Mouse (Mus musculus) MEL (cell line): ENCODE data around the gene Ell. TPM values are rescaled to one million over a fixed set of nuclear protein-coding genes. Genes with fewer than 3 reads are reported as not detected.

ENCODE experiments used
- DNase-seq: peaks from one replicate; pipeline ENCODE4 v3.0.0; 2011; ENCODE audit warnings: low read depth, low spot score
- H3K27ac ChIP-seq: 2 replicates; pipeline ENCODE4 v1.5.1; 2012; ENCODE audit warnings: low read depth, mild to moderate bottlenecking, control low read depth, low read length, moderate library complexity; ENCODE audit not compliant: control insufficient read depth
- H3K27me3 ChIP-seq, 2 experiments: fragments of 150-350 bp in 1 of 2; sonication (generic) in 1 of 2; 2 replicates each; pipeline ENCODE4 v1.6.1; 2012; ENCODE audit warnings: low read length in 2 of 2, mild to moderate bottlenecking in 2 of 2, improper control_type of control experiment in 1 of 2, moderate library complexity in 1 of 2; ENCODE audit not compliant: insufficient read depth in 2 of 2, control insufficient read depth in 1 of 2
- H3K36me3 ChIP-seq, 2 experiments: 2 replicates each; pipeline ENCODE4 v1.6.1; 2012 to 2014; ENCODE audit warnings: low read length in 2 of 2, improper control_type of control experiment in 1 of 2, inconsistent platforms in 1 of 2, mild to moderate bottlenecking in 1 of 2; ENCODE audit not compliant: insufficient read depth in 2 of 2, control insufficient read depth in 1 of 2
- H3K4me1 ChIP-seq, 2 experiments: fragments of 150-350 bp in 1 of 2; sonication (generic) in 1 of 2; 2 replicates each; pipeline ENCODE4 v1.6.1; 2012; ENCODE audit warnings: low read length in 2 of 2, improper control_type of control experiment in 1 of 2, mild to moderate bottlenecking in 1 of 2; ENCODE audit not compliant: insufficient read depth in 2 of 2, control insufficient read depth in 1 of 2
- H3K4me3 ChIP-seq, 2 experiments: fragments of 150-350 bp in 1 of 2; sonication (generic) in 1 of 2; 2 replicates each; pipeline ENCODE4 v1.5.1; 2012; ENCODE audit warnings: low read depth in 2 of 2, low read length in 2 of 2, mild to moderate bottlenecking in 2 of 2, moderate library complexity in 2 of 2, control low read depth in 1 of 2, improper control_type of control experiment in 1 of 2; ENCODE audit not compliant: control insufficient read depth in 1 of 2, insufficient read depth in 1 of 2
- H3K79me2 ChIP-seq: 2 replicates; pipeline ENCODE4 v1.6.1; 2012; ENCODE audit warnings: mild to moderate bottlenecking, low read length, moderate library complexity; ENCODE audit not compliant: control insufficient read depth, poor library complexity, insufficient read depth
- H3K9ac ChIP-seq: 2 replicates; pipeline ENCODE4 v1.6.1; 2012; ENCODE audit warnings: low read depth, mild to moderate bottlenecking, control low read depth, low read length, moderate library complexity; ENCODE audit not compliant: control insufficient read depth, poor library complexity, severe bottlenecking
- H3K9me3 ChIP-seq: fragments of 150-350 bp; sonication (generic); replicated peaks from 2 replicates; pipeline ENCODE4 v1.6.1; 2012; ENCODE audit warnings: mild to moderate bottlenecking, low read length, improper control_type of control experiment, moderate library complexity; ENCODE audit not compliant: insufficient read depth
- BHLHE40 ChIP-seq: IDR thresholded peaks from 2 replicates; pipeline ENCODE4 v1.6.1; 2012; ENCODE audit warnings: low read depth, mild to moderate bottlenecking, inconsistent platforms, low read length, improper control_type of control experiment, borderline replicate concordance
- CHD1 ChIP-seq: IDR thresholded peaks from 2 replicates; pipeline ENCODE4 v1.6.1; 2012; ENCODE audit warnings: low read depth, mild to moderate bottlenecking, inconsistent platforms, low read length, improper control_type of control experiment
- CHD2 ChIP-seq: IDR thresholded peaks from 2 replicates; pipeline ENCODE4 v1.6.1; 2011; ENCODE audit warnings: low read length, improper control_type of control experiment
- CTCF ChIP-seq, 3 experiments: IDR thresholded peaks in 2 of 3; conservative IDR thresholded peaks in 1 of 3; 2 replicates each; pipeline ENCODE4 v1.5.1; 2011 to 2012; ENCODE audit warnings: low read length in 3 of 3, low read depth in 2 of 3, mild to moderate bottlenecking in 2 of 3, improper control_type of control experiment in 1 of 3, inconsistent platforms in 1 of 3, mixed read lengths in 1 of 3, moderate library complexity in 1 of 3; ENCODE audit not compliant: control insufficient read depth in 1 of 3, insufficient read depth in 1 of 3, poor library complexity in 1 of 3, severe bottlenecking in 1 of 3
- E2F4 ChIP-seq: IDR thresholded peaks from 2 replicates; pipeline ENCODE4 v1.6.1; 2011; ENCODE audit warnings: low read depth, low read length, improper control_type of control experiment, borderline replicate concordance
- EP300 ChIP-seq, 2 experiments: IDR thresholded peaks; 2 replicates each; pipeline ENCODE4 v1.6.1; 2011; ENCODE audit warnings: improper control_type of control experiment in 2 of 2, low read length in 2 of 2, low read depth in 1 of 2, mild to moderate bottlenecking in 1 of 2
- GATA1 ChIP-seq: IDR thresholded peaks from 2 replicates; pipeline ENCODE4 v1.6.1; 2011; ENCODE audit warnings: low read depth, low read length, improper control_type of control experiment
- JUND ChIP-seq: IDR thresholded peaks from 2 replicates; pipeline ENCODE4 v1.6.1; 2011; ENCODE audit warnings: low read depth, mild to moderate bottlenecking, improper control_type of control experiment, low read length
- MAFK ChIP-seq: IDR thresholded peaks from 2 replicates; pipeline ENCODE4 v1.6.1; 2011; ENCODE audit warnings: low read depth, mild to moderate bottlenecking, low read length, improper control_type of control experiment, borderline replicate concordance
- MAX ChIP-seq: IDR thresholded peaks from 2 replicates; pipeline ENCODE4 v1.6.1; 2011; ENCODE audit warnings: low read length, improper control_type of control experiment
- MAZ ChIP-seq: IDR thresholded peaks from 2 replicates; pipeline ENCODE4 v1.6.1; 2012; ENCODE audit warnings: low read depth, mild to moderate bottlenecking, inconsistent platforms, low read length, improper control_type of control experiment
- MXI1 ChIP-seq: IDR thresholded peaks from 2 replicates; pipeline ENCODE4 v1.6.1; 2011; ENCODE audit warnings: mild to moderate bottlenecking, low read depth, low read length, improper control_type of control experiment
- MYB ChIP-seq: IDR thresholded peaks from 2 replicates; pipeline ENCODE4 v1.6.1; 2011; ENCODE audit warnings: mild to moderate bottlenecking, low read depth, low read length, improper control_type of control experiment
- NELFE ChIP-seq: IDR thresholded peaks from 2 replicates; pipeline ENCODE4 v1.6.1; 2011; ENCODE audit warnings: low read depth, low read length, improper control_type of control experiment
- NRF1 ChIP-seq: IDR thresholded peaks from 2 replicates; pipeline ENCODE4 v1.6.1; 2014; ENCODE audit warnings: low read depth, mild to moderate bottlenecking, inconsistent platforms, low read length, improper control_type of control experiment, moderate library complexity; ENCODE audit not compliant: poor library complexity, insufficient read depth, severe bottlenecking
- POLR2A ChIP-seq, 2 experiments: IDR thresholded peaks; 2 replicates each; pipeline ENCODE4 v1.6.1; 2011 to 2012; ENCODE audit warnings: low read length in 2 of 2, mild to moderate bottlenecking in 2 of 2, control low read depth in 1 of 2, improper control_type of control experiment in 1 of 2, low read depth in 1 of 2, moderate library complexity in 1 of 2; ENCODE audit not compliant: control insufficient read depth in 1 of 2, insufficient read depth in 1 of 2, poor library complexity in 1 of 2
- RAD21 ChIP-seq: IDR thresholded peaks from 2 replicates; pipeline ENCODE4 v1.6.1; 2011; ENCODE audit warnings: mild to moderate bottlenecking, low read depth, low read length, improper control_type of control experiment
- RCOR1 ChIP-seq: IDR thresholded peaks from 2 replicates; pipeline ENCODE4 v1.6.1; 2012; ENCODE audit warnings: low read depth, mild to moderate bottlenecking, inconsistent platforms, low read length, improper control_type of control experiment
- SIN3A ChIP-seq: IDR thresholded peaks from 2 replicates; pipeline ENCODE4 v1.6.1; 2012; ENCODE audit warnings: low read length, improper control_type of control experiment, inconsistent platforms
- SMC3 ChIP-seq: IDR thresholded peaks from 2 replicates; pipeline ENCODE4 v1.6.1; 2011; ENCODE audit warnings: low read depth, low read length, improper control_type of control experiment
- TAL1 ChIP-seq: IDR thresholded peaks from 2 replicates; pipeline ENCODE4 v1.6.1; 2012; ENCODE audit warnings: mild to moderate bottlenecking, inconsistent platforms, low read length, moderate library complexity, mixed read lengths
- TCF12 ChIP-seq: IDR thresholded peaks from 2 replicates; pipeline ENCODE4 v1.6.1; 2014; ENCODE audit warnings: low read depth, mild to moderate bottlenecking, inconsistent platforms, low read length, improper control_type of control experiment, moderate library complexity
- USF1 ChIP-seq: IDR thresholded peaks from 2 replicates; pipeline ENCODE4 v1.6.1; 2014; ENCODE audit warnings: low read depth, mild to moderate bottlenecking, inconsistent platforms, low read length, improper control_type of control experiment, moderate library complexity
- USF2 ChIP-seq, 2 experiments: IDR thresholded peaks; 2 replicates each; pipeline ENCODE4 v1.6.1; 2011 to 2012; ENCODE audit warnings: improper control_type of control experiment in 2 of 2, low read length in 2 of 2, borderline replicate concordance in 1 of 2, inconsistent platforms in 1 of 2, low read depth in 1 of 2, mild to moderate bottlenecking in 1 of 2; ENCODE audit not compliant: insufficient read depth in 1 of 2
- ZC3H11A ChIP-seq: IDR thresholded peaks from 2 replicates; pipeline ENCODE4 v1.6.1; 2012; ENCODE audit warnings: low read depth, mild to moderate bottlenecking, inconsistent platforms, low read length, improper control_type of control experiment
- ZKSCAN1 ChIP-seq: IDR thresholded peaks from 2 replicates; pipeline ENCODE4 v1.6.1; 2012; ENCODE audit warnings: low read depth, mild to moderate bottlenecking, inconsistent platforms, low read length, improper control_type of control experiment, moderate library complexity
- ZNF384 ChIP-seq: IDR thresholded peaks from 2 replicates; pipeline ENCODE4 v1.6.1; 2012; ENCODE audit warnings: low read depth, mild to moderate bottlenecking, inconsistent platforms, low read length, improper control_type of control experiment
- polyA plus RNA-seq, 2 experiments: library from polyadenylated mRNA; stranded (reverse) in 1 of 2; unstranded in 1 of 2; fragments of >175 nt in 1 of 2; fragments of >200 nt in 1 of 2; gene quantifications; 2 replicates each; pipeline versions ENCODE4 v1.2.1 to v1.2.4; 2012; ENCODE audit warnings: low replicate concordance in 2 of 2, low read depth in 1 of 2; ENCODE audit not compliant: insufficient read length in 2 of 2, insufficient read depth in 1 of 2, missing spikeins in 1 of 2
- total RNA-seq: library from RNA; depleted of rRNA; stranded (reverse); fragments of 300-350 nt; gene quantifications from 2 replicates; pipeline ENCODE4 v1.2.3, GENCODE M21; 2012

Gene Ell
- total and polyA plus RNA-seq, 3 experiments, result 12.4 to 25.9 TPM; not detected in 1

DNA sequence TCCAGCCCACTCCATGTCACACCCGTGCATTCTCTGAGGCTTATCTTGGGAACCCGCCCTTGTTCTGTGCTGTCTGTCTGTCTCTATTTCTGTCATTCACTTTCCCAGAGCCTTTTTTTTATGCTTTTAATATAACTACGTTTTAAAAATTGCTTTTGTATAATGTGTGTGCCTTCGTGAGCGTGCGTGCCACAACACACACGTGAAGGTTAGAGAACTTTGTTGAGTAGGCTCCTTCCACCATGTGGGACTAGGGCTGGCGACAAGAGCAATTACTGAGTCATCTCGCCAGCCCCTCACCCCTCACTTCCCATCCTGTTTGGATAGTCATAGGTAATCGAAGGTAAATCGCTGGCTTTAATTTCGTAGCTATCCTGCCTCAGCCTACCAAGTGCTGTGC, 36.7 kb upstream of the Ell start:
- Histone ChIP-seq H3K4me3 (peak overlapping the region; percentile 54 to 84), H3K27ac (peak overlapping the region; percentile 82), H3K9ac (peak overlapping the region; percentile 88), H3K4me1 (peaks cover 3 to 35% of the 10 kb centered on the region in 2 experiments; a peak in 3 of 4 replicates), H3K36me3 (peaks cover 0 to 18% of the 10 kb centered on the region in 2 experiments; a peak in 2 of 4 replicates), H3K79me2 (peaks cover 16% of the 10 kb centered on the region), H3K9me3 (no peaks in the 10 kb centered on the region), H3K27me3 (no peaks in the 10 kb centered on the region)
- peak; percentile 70 for DNase-seq
- TF ChIP-seq MAX, result peak; percentile 79
- TF ChIP-seq MAFK, result no peak
- 0 out of 2 replicates have a peak, but pooled peaks have one; percentile 0 for TF ChIP-seq MAZ
- peak; percentile 13; the same call in 1 of the 2 replicates for TF ChIP-seq SIN3A
- no peak for TF ChIP-seq ZC3H11A
- TF ChIP-seq EP300 (IDR thresholded peaks at IDR 0.05; ENCODE audit: low read depth in 1 of 2, low read length in 2 of 2), result 0 out of 4 replicates have a peak, but pooled peaks have one; percentile 20 to 24
- TF ChIP-seq NELFE, result peak; percentile 27; the same call in 1 of the 2 replicates
- peak; percentile 86 for TF ChIP-seq MXI1
- no peak for TF ChIP-seq RCOR1
- 0 out of 2 replicates have a peak, but pooled peaks have one; percentile 50 for TF ChIP-seq JUND
- TF ChIP-seq SMC3, result peak; percentile 16; the same call in 1 of the 2 replicates
- 0 out of 2 replicates have a peak, but pooled peaks have one; percentile 19 for TF ChIP-seq GATA1
- 0 out of 2 replicates have a peak, but pooled peaks have one; percentile 32 for TF ChIP-seq ZNF384
- TF ChIP-seq CHD1, result no peak
- TF ChIP-seq CHD2, result peak; percentile 45; the same call in 1 of the 2 replicates

DNA sequence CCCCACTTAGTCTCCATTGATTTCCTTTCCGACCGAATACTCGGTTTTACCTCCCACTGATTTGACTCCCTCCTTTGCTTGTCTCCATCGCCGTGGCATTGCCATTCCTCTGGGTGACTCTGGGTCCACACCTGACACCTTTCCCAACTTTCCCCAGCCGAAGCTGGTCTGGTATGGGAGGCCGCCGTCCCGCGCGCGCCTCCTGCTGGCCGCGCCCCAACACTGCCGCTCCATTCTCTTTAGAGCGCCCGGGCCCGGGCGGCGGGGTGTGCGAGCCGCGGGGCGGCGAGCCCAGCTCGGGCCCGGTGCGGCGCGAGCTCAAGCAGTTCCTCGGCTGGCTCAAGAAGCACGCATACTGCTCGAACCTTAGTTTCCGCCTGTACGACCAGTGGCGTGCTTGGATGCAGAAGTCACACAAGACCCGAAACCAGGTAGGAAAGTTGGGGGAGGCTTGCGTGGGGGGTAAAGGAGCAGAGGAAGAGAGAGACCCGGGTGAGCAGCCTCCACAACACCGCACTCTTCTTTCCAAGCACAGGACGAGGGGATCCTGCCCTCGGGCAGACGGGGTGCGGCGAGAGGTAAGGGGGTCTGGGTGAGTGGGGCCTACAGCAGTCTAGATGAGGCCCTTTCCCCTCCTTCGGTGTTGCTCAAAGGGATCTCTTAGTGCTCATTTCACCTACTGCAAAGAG, 36.1 kb upstream of the Ell start:
- H3K4me1 ChIP-seq, result peaks cover 3 to 39% of the 10 kb centered on the region in 2 experiments; a peak in 3 of 4 replicates
- peaks cover 2 to 18% of the 10 kb centered on the region in 2 experiments; a peak in 3 of 4 replicates for H3K36me3 ChIP-seq
- no peaks in the 10 kb centered on the region for H3K27me3 ChIP-seq
- peak overlapping the region; percentile 54 to 84 for H3K4me3 ChIP-seq
- peak; percentile 76 for DNase-seq
- peak overlapping the region; percentile 82 for H3K27ac ChIP-seq
- peak overlapping the region; percentile 88 for H3K9ac ChIP-seq
- no peaks in the 10 kb centered on the region for H3K9me3 ChIP-seq
- H3K79me2 ChIP-seq, result peaks cover 16% of the 10 kb centered on the region
- TF ChIP-seq GATA1 (no peak), NRF1 (no peak), MAZ (no peak; the same call in 1 of the 2 replicates), TAL1 (no peak), MAFK (no peak), JUND (no peak), MYB (no peak), TCF12 (no peak), ZC3H11A (peak; percentile 63), EP300 (IDR thresholded peaks at IDR 0.05; ENCODE audit: low read depth in 1 of 2, low read length in 2 of 2) (no peak), RAD21 (peak; percentile 70), CHD2 (no peak), MAX (no peak), E2F4 (no peak), ZKSCAN1 (no peak), POLR2A (IDR thresholded peaks at IDR 0.05; ENCODE audit: control insufficient read depth in 1 of 2, insufficient read depth in 1 of 2, low read depth in 1 of 2, low read length in 2 of 2, poor library complexity in 1 of 2) (0 out of 4 replicates have a peak, but pooled peaks of 1 of the 2 experiments have one; percentile 39), USF1 (no peak), RCOR1 (no peak), BHLHE40 (no peak), CHD1 (no peak), USF2 (IDR thresholded peaks at IDR 0.05; ENCODE audit: borderline replicate concordance in 1 of 2, insufficient read depth in 1 of 2, low read depth in 1 of 2, low read length in 2 of 2) (no peak), SIN3A (no peak), CTCF (IDR thresholded peaks at IDR 0.05 in 2 of 3, conservative IDR thresholded peaks at IDR 0.05 in 1 of 3; ENCODE audit: control insufficient read depth in 1 of 3, insufficient read depth in 1 of 3, low read depth in 2 of 3, low read length in 3 of 3, poor library complexity in 1 of 3, severe bottlenecking in 1 of 3) (peak in 2 of 3 experiments; percentile 89 to 98; a peak in 5 of 6 replicates), SMC3 (peak; percentile 91)
